Mouse (Mus musculus) cortical plate, adult 2 months (tissue): Measurements from ENCODE around the gene Nptxr.

Experiments
- CTCF ChIP-seq: fragments of 200-500 bp; IDR thresholded peaks from 2 replicates; pipeline ENCODE4 v1.5.1; 2011; ENCODE audit warnings: mild to moderate bottlenecking, control low read depth, low read length; ENCODE audit not compliant: insufficient read depth; ENCODE audit errors: extremely low read depth
- POLR2A ChIP-seq: fragments of 200-500 bp; IDR thresholded peaks from 2 replicates; pipeline ENCODE4 v1.6.1; 2011; ENCODE audit warnings: mild to moderate bottlenecking, low read length, control low read depth; ENCODE audit not compliant: insufficient read depth; ENCODE audit errors: extremely low read depth

DNA sequence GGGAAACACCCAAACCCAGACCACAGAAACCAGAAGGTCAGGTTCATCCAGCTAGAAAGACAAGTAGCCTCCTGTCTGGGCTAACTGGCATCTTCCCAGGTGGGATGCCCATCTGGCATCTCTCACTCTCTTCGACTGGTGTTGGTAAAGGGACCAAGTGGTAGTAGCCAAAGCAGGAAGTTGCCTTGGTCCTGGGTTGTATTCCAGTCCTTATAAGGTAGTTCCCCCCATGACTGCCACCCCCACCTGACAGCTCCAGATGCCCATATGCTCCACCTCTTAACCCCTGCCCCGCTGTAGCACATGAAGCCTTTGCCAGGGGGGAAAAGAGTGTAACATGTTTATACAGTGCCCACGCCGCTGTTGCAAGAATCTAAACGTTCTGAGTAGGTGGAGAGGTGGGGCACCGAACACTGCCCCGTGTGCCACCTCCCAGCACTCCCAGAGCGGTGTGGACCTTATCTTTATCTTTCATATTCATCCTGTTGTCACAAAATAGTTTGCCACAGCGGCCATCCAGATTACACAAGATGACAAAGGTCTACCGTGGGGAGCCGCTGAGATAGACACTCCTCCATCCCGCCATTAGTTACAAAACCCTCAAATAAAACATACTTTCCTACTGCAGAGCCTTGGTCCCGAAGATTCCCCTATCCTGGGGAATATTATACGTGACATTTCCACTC lies 63.2 kb downstream of the Nptxr start:
- TF ChIP-seq POLR2A = no peak
- no peak for TF ChIP-seq CTCF
